Mouse (Mus musculus) megakaryocyte-erythroid progenitor cell, adult 5-6 weeks (primary cell): ENCODE measurements around the gene Birc5. TPM values are rescaled to one million over a fixed set of nuclear protein-coding genes. Genes with fewer than 3 reads are reported as not detected.
"Not testable (repeated sequence)": the region's sequence is repeated elsewhere in the genome, so short reads cannot be mapped to it uniquely, and the experiment has no call there.

ENCODE experiments used
- ATAC-seq: replicated peaks from 2 replicates; pipeline ENCODE4 v1.8.0; 2016; ENCODE audit warnings: mild to moderate bottlenecking, inconsistent platforms; ENCODE audit not compliant: severe bottlenecking, poor library complexity, low FRiP score, low TSS enrichment
- total RNA-seq, 2 experiments: library from RNA; stranded (forward) in 1 of 2; stranded (reverse) in 1 of 2; fragments of 200-1000, 215-1000 nt in 1 of 2; fragments of >200 nt in 1 of 2; fragmentation: Nextera tagmentation in 1 of 2; gene quantifications; 2 replicates each; pipeline ENCODE4 v1.2.3; 2014 to 2017

The Birc5 gene
- total RNA-seq, 2 experiments from 2014 or later, result 182 to 220 TPM

- peak; percentile 32 for ATAC-seq
These were observed 23.5 kb upstream of the Birc5 start, which contains the start of the genes Afmid and Tk1 for GRCm38 (mm10) chr11:117825333-117826101. Gene Afmid, plus strand, starts transcription at chr11:117825924. Gene Tk1, minus strand, starts transcription at chr11:117826092.

- ATAC-seq, result no peak
These were observed 22.9 kb upstream of the Birc5 start for GRCm38 (mm10) chr11:117826164-117826563.

GRCm38 (mm10) chr11:117826916-117827315, 22.1 kb upstream of the Birc5 start:
- ATAC-seq, result no peak

GRCm38 (mm10) chr11:117827386-117827785, 21.7 kb upstream of the Birc5 start:
- ATAC-seq, result no peak

GRCm38 (mm10) chr11:117828149-117828887, 20.7 kb upstream of the Birc5 start:
- ATAC-seq, result no peak

- peak; percentile 60 for ATAC-seq
These were observed 20.0 kb upstream of the Birc5 start for GRCm38 (mm10) chr11:117828888-117829604.

GRCm38 (mm10) chr11:117829671-117830215, 19.3 kb upstream of the Birc5 start:
- ATAC-seq, result no peak

GRCm38 (mm10) chr11:117830401-117830800, 18.6 kb upstream of the Birc5 start:
- peak; percentile 16 for ATAC-seq

- ATAC-seq, result peak; percentile 50
These were observed 16.7 kb upstream of the Birc5 start for GRCm38 (mm10) chr11:117832086-117832969.

- not testable (repeated sequence) for ATAC-seq
These were observed 15.5 kb upstream of the Birc5 start for GRCm38 (mm10) chr11:117833509-117833908.

GRCm38 (mm10) chr11:117834086-117834485, 15.0 kb upstream of the Birc5 start:
- no peak for ATAC-seq

- 0 out of 2 replicates have a peak, but pooled peaks have one; percentile 12 for ATAC-seq
These were observed 12.7 kb upstream of the Birc5 start for GRCm38 (mm10) chr11:117836306-117836705.

GRCm38 (mm10) chr11:117838572-117838971, 10.5 kb upstream of the Birc5 start:
- ATAC-seq, result peak; percentile 92

GRCm38 (mm10) chr11:117839021-117839420, 10.0 kb upstream of the Birc5 start:
- ATAC-seq, result peak; percentile 14; the same call in 1 of the 2 replicates

- no peak for ATAC-seq
These were observed 8.1 kb upstream of the Birc5 start for GRCm38 (mm10) chr11:117840910-117841309.

GRCm38 (mm10) chr11:117843434-117843833, 5.6 kb upstream of the Birc5 start:
- no peak for ATAC-seq

GRCm38 (mm10) chr11:117844997-117845396, 4.1 kb upstream of the Birc5 start:
- ATAC-seq, result no peak

GRCm38 (mm10) chr11:117845651-117846050, 3.4 kb upstream of the Birc5 start:
- ATAC-seq, result no peak

GRCm38 (mm10) chr11:117846640-117847039, 2.4 kb upstream of the Birc5 start:
- ATAC-seq, result 0 out of 2 replicates have a peak, but pooled peaks have one; percentile 25
